Mouse (Mus musculus) cerebellum, adult 9-11 months (tissue): Measurements from ENCODE around the gene Tax1bp3.
A peak's percentile ranks its signal among the peaks of the same experiment; 100 is the strongest.

Source experiments
- DNase-seq: peaks from one replicate; pipeline ENCODE4 v3.0.0; 2022

Gene Tax1bp3

DNA sequence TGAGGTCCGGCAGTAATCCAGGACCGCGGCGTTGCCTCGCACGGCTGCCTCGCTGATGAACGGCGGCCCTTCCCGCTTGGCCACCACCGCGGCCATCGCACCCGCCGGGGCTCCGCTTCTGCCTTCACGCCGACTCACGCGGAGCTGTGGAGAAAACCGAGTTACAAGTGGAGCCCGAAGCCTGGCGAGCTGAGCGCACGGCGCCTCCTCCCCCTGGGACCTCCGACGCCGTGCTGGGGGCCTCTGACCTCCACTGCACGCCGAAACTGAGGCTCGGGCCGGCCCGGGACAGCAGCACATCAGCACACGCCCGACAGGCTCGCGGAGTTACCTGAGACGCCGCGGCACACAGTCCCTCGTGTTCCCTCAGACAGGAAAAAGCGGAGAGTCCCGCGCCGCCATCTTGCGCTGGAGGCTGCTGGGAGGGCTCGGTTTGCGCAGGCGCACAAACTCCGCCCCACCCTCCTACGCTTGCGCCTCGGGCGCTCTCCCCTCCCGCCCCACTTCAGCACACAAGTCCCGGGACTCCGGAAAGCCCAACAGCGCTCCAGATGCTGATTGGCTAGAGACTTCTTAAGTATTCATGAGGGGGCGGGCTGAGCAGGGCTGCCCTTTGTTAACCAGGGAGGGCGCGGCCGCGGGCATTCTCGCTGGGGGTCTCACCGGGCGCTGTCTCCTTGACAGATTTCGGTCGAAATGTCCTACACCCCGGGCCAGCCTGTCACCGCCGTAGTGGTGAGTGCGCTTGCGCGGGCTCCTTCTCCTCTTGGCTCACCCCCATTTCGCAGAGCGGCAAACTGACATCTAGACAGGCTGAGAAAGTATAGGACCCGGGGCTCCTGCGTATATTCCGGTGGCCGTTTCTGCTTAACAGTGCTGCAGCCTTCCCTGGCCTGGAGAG lies at the start of gene Tax1bp3, which contains the start of gene Emc6:
Tax1bp3 (plus strand) TSS at position 476 of the 901 bp plus-strand sequence.
Emc6 (minus strand) TSS at position 430 of the 901 bp plus-strand sequence.
- peak; percentile 97 for DNase-seq

DNA sequence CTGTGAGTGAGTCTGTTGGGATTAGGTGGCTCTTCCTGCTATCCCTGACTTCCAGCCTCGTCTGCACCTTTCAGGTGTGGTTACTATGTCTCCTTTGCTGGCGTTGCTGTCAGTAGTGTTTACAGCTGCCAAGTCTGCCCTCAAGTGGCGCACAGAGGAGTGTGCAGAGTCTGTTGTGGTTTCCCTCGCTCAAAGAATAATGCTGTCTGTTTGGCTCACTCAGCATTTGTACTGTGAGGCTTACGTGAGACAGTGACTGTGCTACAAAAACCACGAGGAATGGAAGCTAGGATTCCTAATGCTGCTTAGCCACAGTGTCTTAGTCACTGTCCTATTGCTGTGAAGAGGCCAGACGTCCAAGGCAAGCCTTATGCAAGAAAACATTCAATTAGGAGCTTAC lies 45.9 kb upstream of the Tax1bp3 start:
- no peak for DNase-seq

DNA sequence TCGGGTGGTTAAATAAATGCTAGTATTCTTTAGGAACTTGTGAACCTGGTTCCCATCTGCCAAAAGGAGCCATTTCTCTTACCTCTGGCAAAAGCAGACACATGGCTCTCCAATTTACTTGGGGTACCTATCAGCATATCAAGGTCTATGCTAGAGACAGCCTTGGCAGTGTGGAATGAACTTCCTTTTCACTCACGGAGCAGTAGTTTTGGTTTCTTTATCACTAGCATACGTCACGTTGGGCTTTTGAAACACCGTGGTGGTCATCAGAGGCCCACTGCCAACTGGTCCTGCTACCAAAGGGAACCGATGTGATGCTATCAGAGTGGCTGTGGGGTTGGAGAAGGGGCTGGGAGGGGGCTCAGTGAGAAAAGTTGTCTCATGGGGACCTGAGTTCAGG lies 43.9 kb upstream of the Tax1bp3 start:
- DNase-seq, result no peak

DNA sequence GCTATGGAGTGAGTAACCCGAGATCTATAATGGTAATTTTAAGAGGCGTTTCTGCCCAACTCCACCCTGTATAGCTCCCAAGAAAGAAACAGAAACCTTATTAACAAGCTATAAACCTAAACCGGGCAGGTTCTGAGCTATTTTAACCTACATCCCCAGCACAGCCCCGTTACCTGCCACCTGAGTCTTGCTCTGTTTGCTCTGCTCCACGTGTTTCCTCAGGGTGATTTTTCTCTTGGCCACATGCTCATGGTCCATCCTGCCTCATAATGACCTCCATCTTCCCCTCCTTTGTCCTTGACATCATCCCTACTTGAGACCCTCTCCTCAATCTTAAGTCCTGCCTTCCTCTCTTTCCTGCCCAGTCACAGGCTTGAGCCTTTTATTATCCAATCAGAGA lies 42.7 kb upstream of the Tax1bp3 start:
- no peak for DNase-seq

DNA sequence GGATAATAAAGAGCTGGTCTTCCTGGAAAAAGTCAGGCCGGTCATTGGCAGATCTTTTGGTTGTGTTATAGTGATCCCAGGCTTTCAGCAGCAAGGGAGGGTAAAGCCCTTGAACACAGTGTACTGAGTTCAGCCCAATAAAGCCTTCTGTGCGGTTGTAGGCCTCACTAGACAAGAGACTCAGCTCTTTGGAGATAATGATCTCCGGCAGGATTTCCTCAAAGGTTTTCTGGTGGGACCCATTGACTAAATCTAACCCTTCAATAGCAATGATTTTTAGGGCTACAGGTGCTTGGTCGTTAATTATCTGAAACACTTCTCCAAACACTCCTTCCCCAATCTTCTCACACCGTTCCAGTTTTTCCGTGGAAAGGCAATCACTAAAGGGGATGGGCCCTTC lies 40.3 kb upstream of the Tax1bp3 start:
- no peak for DNase-seq

DNA sequence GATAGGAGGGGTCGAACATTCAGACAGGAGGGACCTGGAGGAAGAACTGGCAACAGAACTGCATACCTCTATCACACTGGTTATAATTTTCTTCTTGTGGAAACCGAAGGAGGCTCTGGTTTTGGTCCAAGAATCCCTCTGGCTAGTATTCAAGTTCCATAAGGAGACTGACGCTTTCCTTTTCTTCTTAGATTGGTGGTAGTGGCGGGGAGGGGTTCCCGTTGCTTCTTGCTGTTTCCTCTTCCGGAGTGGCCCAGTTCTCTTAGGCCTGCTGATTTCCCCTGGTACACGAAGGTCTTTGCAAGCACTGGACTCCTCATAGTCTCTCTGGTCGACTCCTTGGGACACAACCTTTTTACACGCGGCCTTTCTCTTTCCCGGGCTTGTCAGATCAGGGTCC lies 39.8 kb upstream of the Tax1bp3 start:
- DNase-seq, result no peak

DNA sequence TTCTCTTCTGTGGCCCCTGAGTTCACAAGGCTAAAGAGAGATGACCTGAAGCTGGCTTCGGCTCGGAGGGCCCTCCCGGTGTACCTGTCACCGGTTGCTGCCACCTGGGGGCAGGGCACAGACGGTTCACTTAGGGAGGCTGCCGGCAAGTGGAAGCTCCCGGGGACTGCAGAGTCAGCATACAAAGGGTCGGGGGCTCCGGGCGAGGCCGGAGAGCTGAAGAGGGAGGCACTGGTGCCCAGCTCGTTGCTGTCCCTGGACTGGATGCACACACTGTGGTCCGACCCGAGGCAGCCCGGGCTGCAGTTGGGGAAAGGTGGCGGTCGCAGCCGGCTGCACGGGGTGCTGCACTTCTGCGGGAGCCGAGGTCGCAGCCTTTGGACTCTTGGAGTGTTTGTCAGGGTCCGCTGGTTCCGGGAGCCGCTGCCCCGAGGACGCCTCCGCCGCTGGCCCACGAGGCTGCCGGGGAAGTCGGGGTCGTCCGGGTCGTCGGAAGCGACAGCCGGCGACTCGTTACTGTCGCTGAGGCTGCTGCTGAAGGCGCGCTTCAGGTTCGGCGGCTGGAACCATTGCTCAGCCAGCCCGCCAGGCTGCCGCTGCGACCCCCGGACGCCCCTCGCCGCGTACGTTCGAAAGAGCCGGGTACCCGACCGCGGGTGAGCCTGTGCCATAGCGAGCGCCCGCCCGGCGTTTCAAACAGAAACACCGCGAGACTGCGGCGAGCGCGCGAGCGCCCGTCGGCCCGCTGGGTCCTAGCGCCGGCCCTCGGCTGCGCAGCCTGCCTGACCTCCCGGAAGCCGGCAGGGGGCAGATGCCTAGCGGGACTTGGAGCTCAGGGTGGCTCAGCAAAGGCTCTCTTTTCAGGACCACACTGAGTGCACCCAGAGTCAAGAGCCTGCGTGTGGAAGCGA lies 39.0 kb upstream of the Tax1bp3 start, which contains the start of gene Haspin:
Haspin (minus strand) TSS at position 704 of the 911 bp plus-strand sequence.
- peak; percentile 82 for DNase-seq

DNA sequence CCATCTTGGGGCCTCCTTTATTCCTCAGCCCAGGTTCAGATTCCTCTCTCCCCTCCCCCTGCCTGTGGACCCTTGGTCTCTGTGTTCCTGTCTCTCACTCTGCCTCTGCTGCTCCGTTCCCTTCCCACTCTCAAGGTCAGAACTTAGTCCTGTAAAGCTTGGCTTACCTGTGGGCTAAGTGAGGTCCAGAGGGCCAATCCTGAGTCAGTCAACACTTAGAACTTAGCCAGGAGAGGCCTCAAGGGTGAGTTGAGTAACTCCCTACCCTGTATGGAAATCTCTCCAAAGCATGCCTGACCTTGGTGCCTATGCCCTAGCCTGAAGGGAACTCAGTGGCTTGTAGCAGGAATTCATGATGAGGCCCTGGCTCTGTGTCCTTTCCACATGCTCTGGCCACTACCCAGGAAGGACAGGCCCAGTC lies 32.6 kb upstream of the Tax1bp3 start:
- DNase-seq, result no peak

DNA sequence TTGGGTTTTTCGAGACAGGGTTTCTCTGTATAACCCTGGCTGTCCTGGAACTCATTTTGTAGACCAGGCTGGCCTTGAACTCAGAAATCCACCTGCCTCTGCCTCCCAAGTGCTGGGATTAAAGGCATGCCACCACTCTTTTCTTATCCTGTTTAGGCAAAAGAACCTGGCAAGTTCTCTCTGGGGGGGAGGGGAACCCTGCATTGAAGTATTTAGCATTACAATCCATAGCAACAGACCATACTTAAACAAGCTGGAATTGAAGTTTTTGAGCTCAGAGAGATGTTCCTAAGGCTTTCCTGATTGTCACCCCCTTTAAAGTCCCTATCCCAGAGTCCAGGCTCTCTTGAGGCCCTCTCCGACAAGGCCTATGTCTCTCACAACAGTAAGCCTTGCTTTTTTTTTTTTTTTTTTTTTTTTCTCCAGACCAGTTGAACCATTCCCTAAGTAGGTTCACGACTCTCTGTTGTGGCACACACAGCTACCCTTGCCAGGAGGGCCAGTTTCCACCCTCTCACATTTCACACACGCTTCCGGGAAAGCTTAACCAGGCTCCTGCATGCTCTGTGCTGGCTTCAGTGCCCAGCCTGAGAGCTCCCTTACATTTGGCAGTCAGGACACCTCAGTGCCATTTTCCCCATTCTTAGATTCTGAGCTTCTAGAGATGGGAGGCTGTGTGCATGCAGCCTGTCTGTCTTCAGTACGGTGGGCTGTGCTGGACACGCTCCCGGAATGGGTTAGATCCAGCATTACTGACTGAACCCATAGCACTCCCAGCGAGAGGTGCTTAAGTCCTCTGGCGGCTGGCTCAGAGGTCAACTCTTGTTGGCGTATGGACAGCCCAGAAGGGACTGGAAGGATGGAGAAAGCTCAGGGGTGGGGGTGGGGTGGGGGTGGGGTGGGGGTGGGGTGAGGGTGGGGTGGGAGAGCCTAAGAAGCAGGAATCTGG lies 30.6 kb upstream of the Tax1bp3 start:
- no peak for DNase-seq

DNA sequence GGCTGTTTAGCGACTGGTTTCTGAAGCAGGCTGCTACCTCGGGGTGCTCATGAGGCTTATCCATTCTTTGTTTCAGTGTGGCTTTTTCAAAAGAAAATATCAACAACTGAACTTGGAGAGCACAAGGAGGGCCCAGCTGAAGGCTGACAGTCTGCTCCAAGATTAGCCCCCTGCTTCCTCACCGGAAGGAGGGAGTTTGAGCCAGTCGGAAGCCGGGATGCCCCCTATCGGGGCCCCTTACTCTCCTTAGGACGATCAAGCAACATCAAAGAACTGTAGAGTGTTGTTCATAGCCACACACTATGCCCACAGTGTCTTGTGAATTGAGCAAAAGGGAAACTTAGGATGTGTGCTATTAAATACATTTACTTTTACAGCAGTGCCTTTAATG lies 29.9 kb upstream of the Tax1bp3 start:
- DNase-seq, result no peak

DNA sequence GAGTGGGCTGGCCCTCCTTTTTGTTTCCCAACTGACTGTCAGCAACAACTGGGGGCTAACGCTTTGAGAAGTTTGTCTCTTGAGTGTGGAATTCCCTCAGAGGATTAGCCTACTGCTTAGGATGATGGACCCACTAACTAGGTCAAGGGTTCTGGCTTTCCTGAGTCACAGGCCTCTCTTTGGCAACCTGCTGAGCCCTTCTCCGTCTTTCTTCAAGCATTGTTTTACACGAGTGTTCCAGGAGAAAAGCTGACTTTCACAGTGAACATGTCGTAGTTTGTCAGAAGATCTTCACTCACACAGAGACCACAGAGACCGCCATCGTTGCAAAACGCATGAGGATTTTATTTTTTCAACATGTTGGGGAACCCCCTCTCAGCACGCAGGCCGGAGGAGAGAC lies 28.7 kb upstream of the Tax1bp3 start:
- no peak for DNase-seq

DNA sequence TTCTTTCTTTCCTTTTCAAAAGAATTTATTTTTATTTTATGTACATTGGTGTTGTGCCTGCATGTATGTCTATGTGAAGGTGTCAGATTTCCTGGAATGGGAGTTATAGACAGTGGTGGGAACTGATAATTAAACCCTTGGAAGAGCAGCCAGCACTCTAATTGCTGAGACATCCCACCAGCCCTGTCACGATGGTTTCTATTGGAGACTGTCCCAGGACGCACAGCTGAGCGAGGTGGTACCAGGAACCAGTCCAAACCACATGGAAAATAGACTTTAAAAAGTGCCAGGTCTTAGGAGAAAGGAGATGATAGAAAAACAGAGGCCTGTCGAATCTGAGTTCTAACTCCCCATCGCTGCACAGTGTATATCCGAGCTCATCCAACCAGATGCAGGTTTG lies 21.8 kb upstream of the Tax1bp3 start:
- no peak for DNase-seq

DNA sequence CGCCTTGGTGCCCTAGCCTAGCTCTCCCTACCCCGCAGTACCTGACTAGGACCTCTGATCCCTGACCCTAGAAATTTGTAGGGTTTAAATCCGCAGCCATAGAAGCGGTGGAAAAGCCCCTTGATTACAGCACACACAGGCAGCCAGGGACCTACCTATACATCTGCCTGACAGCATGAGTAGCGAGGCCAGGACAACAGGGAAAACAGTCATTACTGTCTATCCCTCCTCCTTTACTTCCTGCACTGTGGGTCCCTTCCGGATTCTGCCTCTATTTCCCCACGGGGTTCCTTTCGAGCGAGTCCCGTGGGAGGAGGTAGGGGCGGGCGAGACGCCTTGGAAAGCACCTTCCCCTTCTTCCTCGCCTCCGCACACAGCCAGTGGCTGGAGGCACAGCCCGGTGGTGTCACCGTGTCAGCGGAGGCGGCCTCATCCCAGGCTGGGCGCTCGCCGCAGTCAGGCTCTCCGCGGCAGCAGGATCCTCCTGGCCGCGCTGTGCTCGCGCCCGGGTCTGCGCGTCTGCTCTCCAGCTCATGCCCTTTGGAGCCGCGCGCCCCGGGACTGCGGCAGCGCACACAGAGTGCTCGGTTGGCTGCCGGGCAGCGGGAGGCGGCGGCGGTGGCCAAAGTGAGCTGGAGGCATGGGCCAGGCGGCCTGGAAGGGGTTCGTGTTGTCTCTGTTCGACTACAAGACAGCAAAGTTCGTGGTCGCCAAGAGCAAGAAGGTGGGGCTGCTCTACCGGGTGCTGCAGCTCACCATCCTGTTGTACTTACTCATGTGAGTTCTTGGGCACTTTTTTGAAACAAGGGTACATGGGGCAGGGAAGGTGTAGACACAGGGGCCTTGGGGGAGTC lies 16.7 kb upstream of the Tax1bp3 start, which contains the start of gene P2rx5:
P2rx5 (plus strand) TSS at position 465 of the 854 bp plus-strand sequence.
- no peak for DNase-seq

DNA sequence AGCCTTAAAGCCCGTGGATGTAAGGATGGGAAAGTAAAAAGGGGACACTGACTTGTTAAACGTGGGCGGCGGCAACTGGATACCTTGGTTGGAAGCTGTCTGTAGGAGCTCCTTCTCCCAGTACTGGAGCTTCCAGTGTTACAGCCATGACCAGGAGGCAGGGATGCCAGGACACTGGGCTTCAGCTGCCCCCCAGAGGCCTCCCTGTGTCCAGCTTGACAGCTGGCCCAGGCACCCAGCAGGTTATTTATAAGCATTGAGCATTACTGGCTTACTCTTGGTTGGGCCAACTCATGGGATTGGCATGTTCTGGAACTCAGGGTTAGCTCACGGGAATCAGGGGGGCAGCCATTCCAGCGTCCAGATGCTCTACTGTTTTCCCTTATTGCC lies 16.1 kb upstream of the Tax1bp3 start:
- DNase-seq, result no peak

DNA sequence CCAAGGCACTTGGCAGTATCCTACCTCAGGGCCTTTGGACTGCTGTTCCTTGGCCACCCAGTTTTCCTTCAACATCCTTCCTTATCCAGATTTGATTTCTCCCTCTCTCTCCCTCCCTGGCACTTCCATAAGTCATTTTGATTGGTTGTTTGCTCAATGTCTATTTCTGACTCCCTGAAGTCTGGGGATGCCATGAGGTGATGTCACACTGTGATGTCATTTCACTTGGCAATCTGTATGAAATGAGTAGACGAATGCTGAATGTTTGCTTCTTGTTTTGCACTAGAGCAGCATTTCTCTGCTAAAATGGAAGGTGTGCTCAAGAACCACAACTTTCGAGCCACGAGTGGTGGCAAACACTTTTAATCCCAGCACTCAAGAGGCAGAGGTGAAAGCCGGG lies 15.3 kb upstream of the Tax1bp3 start:
- no peak for DNase-seq

DNA sequence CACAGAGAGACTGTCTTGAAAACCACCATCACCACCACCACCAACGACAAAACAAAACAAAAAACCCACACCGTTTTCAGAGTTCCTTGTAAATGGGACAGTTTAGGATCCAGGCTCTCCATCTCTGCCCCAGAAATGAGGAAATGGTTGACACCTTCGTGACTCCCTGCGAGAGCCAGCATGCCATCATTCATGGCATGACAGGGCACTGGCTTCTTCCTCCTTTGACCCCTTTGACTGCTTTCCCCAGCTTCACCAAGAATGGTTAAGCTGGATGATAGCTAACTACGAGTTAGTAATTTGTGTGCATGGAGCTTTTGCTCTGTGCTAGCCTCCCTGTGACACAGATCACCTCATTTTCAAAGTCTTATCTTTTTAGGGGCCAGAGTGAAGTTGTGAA lies 14.6 kb upstream of the Tax1bp3 start:
- no peak for DNase-seq

DNA sequence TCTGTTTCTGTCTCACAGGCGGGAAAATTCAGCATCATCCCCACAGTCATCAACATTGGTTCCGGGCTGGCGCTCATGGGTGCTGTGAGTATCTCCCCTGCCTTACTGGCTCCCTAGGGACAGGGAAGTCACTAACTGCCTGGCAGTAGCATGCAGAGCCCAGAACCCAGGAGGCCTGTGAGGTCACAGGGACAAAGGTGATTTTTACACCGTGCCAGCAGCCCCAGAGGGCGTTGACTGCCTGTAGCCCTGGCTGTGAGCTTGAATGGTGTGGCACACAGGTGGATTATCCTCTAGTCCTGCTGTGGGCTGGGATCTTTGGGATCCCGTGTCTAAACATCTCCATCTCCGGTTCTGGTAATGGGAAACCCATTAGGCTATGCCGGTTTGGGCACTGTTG lies 8.8 kb upstream of the Tax1bp3 start:
- no peak for DNase-seq

DNA sequence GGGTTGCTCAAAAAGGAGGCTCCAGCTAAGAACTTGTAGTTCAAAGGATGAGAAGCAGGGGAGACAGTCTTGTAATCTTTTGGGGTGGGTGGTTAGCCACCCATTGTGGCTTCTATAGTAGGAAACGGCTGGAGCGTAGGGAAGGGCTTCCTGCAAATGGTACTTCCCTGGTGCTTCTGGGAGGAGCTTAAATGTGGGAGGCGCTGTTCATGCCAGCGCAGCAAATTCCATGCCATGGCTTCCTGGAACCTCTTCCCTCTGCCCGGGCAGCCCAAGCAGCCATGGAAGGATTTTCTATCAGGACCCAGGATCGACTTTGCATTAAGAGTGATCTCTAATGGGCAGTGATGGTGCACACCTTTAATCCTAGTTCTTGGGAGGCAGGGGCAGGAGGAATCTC lies 8.3 kb upstream of the Tax1bp3 start:
- no peak for DNase-seq

DNA sequence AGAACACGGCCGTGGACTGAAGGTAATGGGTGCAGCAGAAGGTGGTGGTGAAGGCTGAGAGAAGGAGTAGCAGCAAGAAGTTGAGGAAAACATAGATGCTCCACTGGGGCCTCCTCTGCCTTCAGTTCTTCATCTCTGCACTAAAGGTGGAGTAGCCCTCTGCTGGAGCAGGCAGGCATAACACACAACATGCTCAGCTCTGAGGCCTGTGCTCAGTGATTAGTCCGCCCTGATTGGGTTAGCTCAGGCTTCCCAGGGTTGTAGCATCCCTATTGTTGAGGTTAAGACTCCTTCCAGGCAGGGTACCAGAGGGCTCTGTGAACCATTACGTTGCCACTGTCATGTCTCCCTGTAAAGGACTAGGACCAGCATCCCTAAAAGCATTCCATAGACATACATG lies 7.7 kb upstream of the Tax1bp3 start:
- DNase-seq, result no peak

DNA sequence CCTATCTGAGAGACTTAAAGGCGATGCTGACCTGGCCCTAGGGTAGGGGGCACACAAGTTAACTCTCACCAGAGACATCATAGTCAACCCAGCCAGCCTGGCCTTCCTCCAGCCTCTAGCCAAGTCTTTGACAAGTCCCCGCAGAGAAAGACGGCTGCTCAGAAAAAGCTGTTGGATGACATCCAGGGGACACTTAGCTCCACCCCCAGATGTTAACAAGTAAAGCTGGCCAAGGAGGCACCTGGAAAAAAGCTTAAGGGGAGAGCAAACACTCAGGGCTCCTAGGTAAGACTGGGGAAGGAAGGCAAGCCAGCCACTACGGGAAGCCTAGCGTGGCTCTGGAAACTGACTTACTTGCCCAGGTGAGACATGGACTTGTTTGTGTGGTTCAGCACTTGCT lies 4.7 kb upstream of the Tax1bp3 start:
- DNase-seq, result no peak

DNA sequence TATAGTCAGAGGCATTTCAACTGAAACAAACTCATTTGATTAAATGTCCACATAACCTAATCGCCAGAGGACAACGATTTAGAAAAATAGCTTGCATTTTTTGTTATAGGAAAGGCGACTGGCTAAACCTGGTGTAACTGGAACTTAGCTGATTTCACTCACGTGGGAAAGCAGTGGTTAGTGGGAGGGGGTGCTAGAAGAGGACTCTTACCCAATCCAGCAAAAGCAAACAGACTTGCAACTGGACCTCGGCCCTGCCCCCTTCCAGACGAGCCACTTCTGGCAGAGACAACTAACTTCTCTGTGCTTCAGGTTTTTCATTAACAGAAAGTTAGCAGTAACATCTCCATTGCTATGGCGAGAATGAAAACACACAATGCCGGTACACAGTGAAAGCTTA lies 1.3 kb upstream of the Tax1bp3 start:
- no peak for DNase-seq
